Mouse (Mus musculus): ENCODE data around the gene Fam222a.

Fam222a gene

DNA sequence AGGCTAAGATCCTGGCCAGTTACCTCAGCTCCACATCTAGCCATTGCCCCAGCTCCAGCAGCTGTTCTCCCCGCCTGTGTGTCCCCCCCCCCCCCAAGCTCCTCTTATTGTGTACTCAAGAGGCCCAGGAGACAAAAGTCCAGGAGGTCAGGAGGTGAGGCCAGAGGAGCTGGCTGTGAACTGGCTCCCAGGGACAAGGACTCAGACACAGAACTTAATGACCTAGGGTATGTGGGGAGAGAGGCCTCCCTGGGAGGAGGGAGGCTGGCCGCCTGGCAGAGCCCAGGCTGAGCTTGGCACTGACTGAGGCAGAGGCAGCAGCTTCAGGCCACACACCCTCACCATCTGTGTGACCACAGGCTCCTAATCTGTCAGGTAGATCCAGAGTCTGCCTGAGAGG lies 5.2 kb downstream of the Fam222a start:
- Histone ChIP-seq H3K9me3 (ENCODE audit: low read length) (no peaks in the 10 kb centered on the region), H3K4me1 (replicated peaks; ENCODE audit: low read depth, low read length) (peaks cover 87% of the 10 kb centered on the region), H3K4me3 (replicated peaks; ENCODE audit: low read length) (peak overlapping the region; percentile 77), H3K36me3 (ENCODE audit: insufficient read depth, low read length) (peaks cover 16% of the 10 kb centered on the region), H3K27me3 (ENCODE audit: insufficient read depth, low read length) (peaks cover 30% of the 10 kb centered on the region)
- no peak for TF ChIP-seq POU5F1 (IDR thresholded peaks at IDR 0.05; ENCODE audit: borderline replicate concordance, low read length)
- no peak for TF ChIP-seq NANOG (IDR thresholded peaks at IDR 0.05; ENCODE audit: borderline replicate concordance, low read length)
- TF ChIP-seq CTCF (conservative IDR thresholded peaks at IDR 0.05; ENCODE audit: low read length): no peak

DNA sequence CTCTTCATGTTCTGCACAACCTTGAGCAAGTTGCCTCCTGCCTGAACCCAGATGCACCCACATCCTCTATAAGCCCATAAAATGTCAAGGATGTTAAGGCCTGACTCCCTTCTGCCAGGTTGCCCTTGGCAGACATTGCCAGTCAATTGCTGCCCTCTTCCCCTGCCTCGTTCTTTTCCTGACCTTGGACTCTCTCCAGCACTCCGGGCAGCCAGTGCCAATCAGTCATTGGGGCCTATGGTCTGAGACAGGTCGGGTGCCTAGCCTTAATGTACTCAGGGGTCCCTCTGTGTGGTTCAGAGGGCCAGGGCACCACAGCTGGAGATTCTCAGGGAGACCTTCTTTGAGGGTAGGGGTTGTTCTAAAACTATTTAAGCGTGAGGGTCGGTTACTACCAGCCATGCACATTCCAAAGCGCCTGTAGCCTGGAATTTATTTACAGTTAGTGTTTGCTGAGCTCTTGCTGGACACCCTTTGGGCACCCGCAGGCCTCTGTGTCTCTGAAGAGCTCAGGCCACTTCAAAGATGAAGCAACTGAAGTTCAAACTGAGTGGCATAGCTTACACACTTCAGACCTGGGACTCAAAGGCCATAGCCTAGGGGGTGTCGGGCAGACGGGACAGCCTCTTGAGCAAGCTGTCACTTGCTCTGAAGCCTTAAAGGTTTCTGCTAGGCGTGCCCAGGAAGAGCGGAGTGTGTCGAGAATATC lies 6.3 kb downstream of the Fam222a start:
- H3K4me1 ChIP-seq (replicated peaks; ENCODE audit: low read depth, low read length): peaks cover 86% of the 10 kb centered on the region
- TF ChIP-seq CTCF (conservative IDR thresholded peaks at IDR 0.05; ENCODE audit: low read length): no peak
- no peak for TF ChIP-seq POU5F1 (IDR thresholded peaks at IDR 0.05; ENCODE audit: borderline replicate concordance, low read length)
- no peak for TF ChIP-seq NANOG (IDR thresholded peaks at IDR 0.05; ENCODE audit: borderline replicate concordance, low read length)
- no peaks in the 10 kb centered on the region for H3K9me3 ChIP-seq (ENCODE audit: low read length)
- peaks cover 20% of the 10 kb centered on the region for H3K27me3 ChIP-seq (ENCODE audit: insufficient read depth, low read length)
- peaks cover 13% of the 10 kb centered on the region for H3K36me3 ChIP-seq (ENCODE audit: insufficient read depth, low read length)
- H3K4me3 ChIP-seq (replicated peaks; ENCODE audit: low read length): no peak overlapping the region

DNA sequence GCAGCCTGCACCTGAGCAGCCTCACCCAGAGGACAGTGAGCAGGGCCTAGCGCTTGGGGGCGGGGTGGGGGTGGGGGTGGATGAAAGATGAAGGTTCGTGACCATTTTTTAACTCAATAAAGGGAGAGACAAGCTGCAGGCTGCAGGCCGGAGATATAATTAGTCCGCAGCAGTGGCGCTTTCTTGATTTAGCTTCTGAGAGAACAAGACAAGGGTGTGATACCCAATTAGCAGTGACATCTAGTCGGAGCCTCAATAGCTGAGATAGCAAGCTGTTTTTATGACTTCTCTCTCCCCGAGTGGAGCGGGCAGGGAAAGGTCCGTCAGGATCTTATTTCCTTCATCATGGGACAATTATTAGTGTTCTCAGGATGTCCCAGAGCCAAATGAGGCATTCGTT lies 7.2 kb downstream of the Fam222a start:
- peaks cover 86% of the 10 kb centered on the region for H3K4me1 ChIP-seq (replicated peaks; ENCODE audit: low read depth, low read length)
- no peak overlapping the region for H3K4me3 ChIP-seq (replicated peaks; ENCODE audit: low read length)
- TF ChIP-seq NANOG (IDR thresholded peaks at IDR 0.05; ENCODE audit: borderline replicate concordance, low read length) (no peak), CTCF (conservative IDR thresholded peaks at IDR 0.05; ENCODE audit: low read length) (no peak), POU5F1 (IDR thresholded peaks at IDR 0.05; ENCODE audit: borderline replicate concordance, low read length) (no peak)
- no peaks in the 10 kb centered on the region for H3K9me3 ChIP-seq (ENCODE audit: low read length)
- peaks cover 12% of the 10 kb centered on the region; the same call in 1 of the 2 replicates for H3K27me3 ChIP-seq (ENCODE audit: insufficient read depth, low read length)
- peaks cover 22% of the 10 kb centered on the region for H3K36me3 ChIP-seq (ENCODE audit: insufficient read depth, low read length)

DNA sequence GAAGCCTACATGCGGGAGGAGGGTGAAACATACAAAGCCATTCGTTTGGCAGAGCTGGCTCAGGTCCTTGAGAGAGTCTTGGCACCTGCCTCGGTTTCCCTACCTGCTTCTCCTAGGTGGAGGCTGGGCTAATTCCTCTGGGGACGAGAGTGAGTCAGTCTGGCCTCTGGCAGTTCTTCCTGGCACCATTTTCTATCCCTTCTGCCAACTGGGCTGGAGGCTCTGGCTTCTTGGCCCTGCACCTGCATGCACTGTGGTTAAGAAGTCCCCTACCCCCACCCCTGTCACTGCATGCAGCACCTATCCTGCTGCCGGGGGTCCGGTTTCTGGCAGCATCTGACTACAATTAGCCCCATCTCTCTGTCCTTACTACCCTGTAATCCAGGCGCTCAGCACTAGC lies 7.7 kb downstream of the Fam222a start:
- H3K4me3 ChIP-seq (replicated peaks; ENCODE audit: low read length): no peak overlapping the region
- no peaks in the 10 kb centered on the region for H3K9me3 ChIP-seq (ENCODE audit: low read length)
- H3K4me1 ChIP-seq (replicated peaks; ENCODE audit: low read depth, low read length): peaks cover 81% of the 10 kb centered on the region
- peaks cover 7% of the 10 kb centered on the region; the same call in 1 of the 2 replicates for H3K27me3 ChIP-seq (ENCODE audit: insufficient read depth, low read length)
- H3K36me3 ChIP-seq (ENCODE audit: insufficient read depth, low read length): peaks cover 23% of the 10 kb centered on the region
- TF ChIP-seq POU5F1 (IDR thresholded peaks at IDR 0.05; ENCODE audit: borderline replicate concordance, low read length) (no peak), NANOG (IDR thresholded peaks at IDR 0.05; ENCODE audit: borderline replicate concordance, low read length) (no peak), CTCF (conservative IDR thresholded peaks at IDR 0.05; ENCODE audit: low read length) (no peak)

DNA sequence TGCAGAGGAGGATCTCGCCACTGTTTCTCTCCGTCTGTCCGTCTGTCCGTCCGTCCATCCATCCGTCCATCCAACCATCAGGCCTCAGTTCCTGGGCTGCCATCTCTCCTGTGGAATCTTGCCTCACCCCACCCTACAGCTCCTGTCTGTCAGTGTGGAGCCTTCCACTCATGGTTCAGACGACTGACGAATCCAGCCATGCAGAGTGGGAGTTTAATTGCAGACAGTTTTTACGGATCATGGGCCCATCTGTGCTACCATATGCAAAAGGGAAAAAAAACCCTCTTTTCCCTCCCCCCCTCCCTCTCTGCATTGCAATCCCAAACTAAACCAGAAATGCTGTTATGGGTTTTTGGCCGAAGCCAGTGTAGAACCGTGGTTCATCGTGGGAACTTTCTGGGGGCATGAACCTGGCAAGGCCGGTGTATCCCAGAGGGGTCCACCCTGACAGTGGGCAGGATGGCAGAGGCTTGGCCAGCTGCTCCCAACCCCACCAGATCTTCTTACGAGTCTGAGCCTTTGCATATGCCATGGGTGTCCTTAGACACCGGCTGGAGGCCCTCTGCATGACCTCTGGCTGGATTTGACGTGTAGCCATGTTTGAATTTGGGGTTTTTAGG lies 8.3 kb downstream of the Fam222a start:
- peaks cover 80% of the 10 kb centered on the region for H3K4me1 ChIP-seq (replicated peaks; ENCODE audit: low read depth, low read length)
- no peak for TF ChIP-seq POU5F1 (IDR thresholded peaks at IDR 0.05; ENCODE audit: borderline replicate concordance, low read length)
- TF ChIP-seq NANOG (IDR thresholded peaks at IDR 0.05; ENCODE audit: borderline replicate concordance, low read length): no peak
- TF ChIP-seq CTCF (conservative IDR thresholded peaks at IDR 0.05; ENCODE audit: low read length): no peak
- peaks cover 7% of the 10 kb centered on the region; the same call in 1 of the 2 replicates for H3K27me3 ChIP-seq (ENCODE audit: insufficient read depth, low read length)

DNA sequence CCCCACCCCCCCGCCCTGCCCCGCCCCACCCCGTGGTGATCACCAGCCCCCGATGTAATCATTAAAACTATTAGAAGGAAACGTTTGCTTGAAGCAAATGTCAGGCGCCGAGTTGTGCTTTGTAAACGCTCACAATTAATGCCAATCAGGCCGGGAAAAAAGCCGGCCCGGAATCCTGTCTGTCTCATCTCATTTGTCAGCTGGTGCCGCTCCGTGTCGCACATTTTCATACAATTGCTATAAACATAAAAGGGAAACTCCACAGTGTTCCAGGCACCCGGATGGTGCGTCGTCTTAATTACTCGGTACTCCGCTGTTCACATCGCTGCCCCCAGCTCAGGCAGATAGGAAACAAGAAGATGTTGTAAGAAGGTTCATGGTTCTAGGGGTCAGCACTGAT lies 10.5 kb downstream of the Fam222a start:
- peak overlapping the region; percentile 37; the same call in 1 of the 2 replicates for H3K4me3 ChIP-seq (replicated peaks; ENCODE audit: low read length)
- H3K27me3 ChIP-seq (ENCODE audit: insufficient read depth, low read length): 0 out of 2 replicates have a peak, but pooled peaks cover 2% of the 10 kb centered on the region
- H3K9me3 ChIP-seq (ENCODE audit: low read length): no peaks in the 10 kb centered on the region
- TF ChIP-seq CTCF (conservative IDR thresholded peaks at IDR 0.05; ENCODE audit: low read length) (no peak), POU5F1 (IDR thresholded peaks at IDR 0.05; ENCODE audit: borderline replicate concordance, low read length) (no peak), NANOG (IDR thresholded peaks at IDR 0.05; ENCODE audit: borderline replicate concordance, low read length) (no peak)
- H3K4me1 ChIP-seq (replicated peaks; ENCODE audit: low read depth, low read length): peaks cover 69% of the 10 kb centered on the region
- H3K36me3 ChIP-seq (ENCODE audit: insufficient read depth, low read length): peaks cover 34% of the 10 kb centered on the region

More for the DNA sequence above, 8.3 kb downstream of the Fam222a start:
- Histone ChIP-seq H3K9me3 (ENCODE audit: low read length) (no peaks in the 10 kb centered on the region), H3K4me3 (replicated peaks; ENCODE audit: low read length) (no peak overlapping the region), H3K36me3 (ENCODE audit: insufficient read depth, low read length) (peaks cover 23% of the 10 kb centered on the region)

DNA sequence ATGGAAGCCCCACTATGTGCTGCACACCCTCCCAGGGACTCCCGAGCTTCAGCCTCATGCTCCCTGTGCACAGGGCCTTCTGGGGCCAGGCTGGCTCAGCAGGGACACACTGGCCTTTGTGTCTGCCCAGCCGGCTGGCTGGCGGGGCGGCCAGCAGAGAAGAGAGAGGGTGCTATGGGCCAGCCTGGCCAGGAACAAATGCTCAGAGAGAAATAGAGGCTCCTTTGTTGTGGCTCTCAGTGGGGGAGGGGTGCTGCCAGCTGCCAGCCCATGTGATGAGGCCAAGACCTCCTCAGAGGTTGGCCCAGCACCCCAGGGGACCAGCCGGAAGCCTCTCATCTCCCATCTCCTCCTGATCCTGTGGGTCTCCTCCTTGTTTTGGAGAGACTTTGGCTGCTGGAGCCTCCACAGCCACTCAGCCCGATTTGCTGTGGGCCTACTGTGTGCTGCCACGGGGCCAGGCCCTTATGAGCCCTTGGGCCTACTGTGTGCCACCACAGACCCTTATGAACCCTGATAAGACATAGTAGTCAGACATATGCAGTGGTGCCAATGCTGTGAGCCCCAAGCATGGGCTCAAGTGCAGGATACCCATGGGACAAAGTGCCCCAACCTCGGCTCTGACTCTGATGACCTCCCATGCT lies 12.0 kb downstream of the Fam222a start:
- Histone ChIP-seq H3K27me3 (ENCODE audit: insufficient read depth, low read length) (0 out of 2 replicates have a peak, but pooled peaks cover 2% of the 10 kb centered on the region), H3K9me3 (ENCODE audit: low read length) (no peaks in the 10 kb centered on the region), H3K4me3 (replicated peaks; ENCODE audit: low read length) (no peak overlapping the region), H3K36me3 (ENCODE audit: insufficient read depth, low read length) (peaks cover 28% of the 10 kb centered on the region), H3K4me1 (replicated peaks; ENCODE audit: low read depth, low read length) (peaks cover 68% of the 10 kb centered on the region)
- TF ChIP-seq NANOG (IDR thresholded peaks at IDR 0.05; ENCODE audit: borderline replicate concordance, low read length) (no peak), CTCF (conservative IDR thresholded peaks at IDR 0.05; ENCODE audit: low read length) (no peak), POU5F1 (IDR thresholded peaks at IDR 0.05; ENCODE audit: borderline replicate concordance, low read length) (no peak)

DNA sequence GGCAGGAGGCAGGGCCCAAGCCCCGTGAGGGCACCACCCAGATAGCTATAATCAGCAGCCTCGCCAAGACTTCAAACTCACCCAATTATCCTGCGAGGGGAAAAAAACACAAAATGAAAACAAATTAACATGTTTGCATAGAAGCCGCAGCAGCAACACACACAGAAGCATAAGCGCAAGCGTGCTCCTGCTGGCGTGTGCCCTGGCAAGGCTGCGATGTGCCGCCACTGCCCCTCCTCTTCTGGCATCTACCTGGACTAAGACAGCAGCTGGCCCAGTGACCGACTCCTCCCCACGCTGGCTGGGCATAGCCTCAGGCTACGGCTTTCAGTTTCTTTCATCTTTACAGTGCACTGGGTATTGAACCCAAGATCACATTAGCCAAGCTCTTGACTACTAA lies 13.7 kb downstream of the Fam222a start:
- H3K4me1 ChIP-seq (replicated peaks; ENCODE audit: low read depth, low read length): peaks cover 71% of the 10 kb centered on the region
- H3K36me3 ChIP-seq (ENCODE audit: insufficient read depth, low read length): peaks cover 24% of the 10 kb centered on the region
- H3K4me3 ChIP-seq (replicated peaks; ENCODE audit: low read length): no peak overlapping the region
- TF ChIP-seq CTCF (conservative IDR thresholded peaks at IDR 0.05; ENCODE audit: low read length): no peak
- no peak for TF ChIP-seq POU5F1 (IDR thresholded peaks at IDR 0.05; ENCODE audit: borderline replicate concordance, low read length)
- TF ChIP-seq NANOG (IDR thresholded peaks at IDR 0.05; ENCODE audit: borderline replicate concordance, low read length): no peak
- no peaks in the 10 kb centered on the region for H3K9me3 ChIP-seq (ENCODE audit: low read length)
- 0 out of 2 replicates have a peak, but pooled peaks cover 2% of the 10 kb centered on the region for H3K27me3 ChIP-seq (ENCODE audit: insufficient read depth, low read length)
